Mouse (Mus musculus) lung, adult 2 months (tissue): ENCODE measurements around the gene Efcab12.

ENCODE experiments used
- CTCF ChIP-seq: fragments of 200-500 bp; IDR thresholded peaks from 2 replicates; pipeline ENCODE4 v1.5.1; 2011; ENCODE audit warnings: mild to moderate bottlenecking, low read length, control low read depth; ENCODE audit not compliant: insufficient read depth
- POLR2A ChIP-seq: fragments of 200-500 bp; IDR thresholded peaks from 2 replicates; pipeline ENCODE4 v1.6.1; 2011; ENCODE audit warnings: low read depth, mild to moderate bottlenecking, control low read depth, low read length, borderline replicate concordance; ENCODE audit errors: extremely low read depth

DNA sequence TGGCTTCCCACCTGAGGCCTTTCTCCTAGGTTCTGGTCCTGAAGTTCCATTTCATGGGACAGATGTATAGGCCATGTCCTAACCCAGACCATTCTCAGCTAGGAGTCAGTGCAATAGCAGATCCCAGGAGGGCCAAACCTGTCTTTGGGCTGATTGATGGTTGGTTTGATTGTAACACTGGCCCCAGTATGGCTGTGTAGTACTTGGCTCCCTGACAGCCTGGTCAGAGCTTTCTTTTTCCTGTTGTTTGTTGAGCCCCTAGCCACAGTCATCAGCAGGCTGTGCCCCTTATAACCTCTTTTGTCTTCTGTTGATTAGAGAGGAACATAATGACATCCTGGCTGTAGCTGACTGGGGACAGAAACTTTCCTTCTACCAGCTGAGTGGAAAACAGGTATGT lies 45.8 kb upstream of the Efcab12 start:
- TF ChIP-seq POLR2A (no peak), CTCF (no peak)
